ENCODE assay signal across 22 mouse cellular contexts in the genomic region with DNA sequence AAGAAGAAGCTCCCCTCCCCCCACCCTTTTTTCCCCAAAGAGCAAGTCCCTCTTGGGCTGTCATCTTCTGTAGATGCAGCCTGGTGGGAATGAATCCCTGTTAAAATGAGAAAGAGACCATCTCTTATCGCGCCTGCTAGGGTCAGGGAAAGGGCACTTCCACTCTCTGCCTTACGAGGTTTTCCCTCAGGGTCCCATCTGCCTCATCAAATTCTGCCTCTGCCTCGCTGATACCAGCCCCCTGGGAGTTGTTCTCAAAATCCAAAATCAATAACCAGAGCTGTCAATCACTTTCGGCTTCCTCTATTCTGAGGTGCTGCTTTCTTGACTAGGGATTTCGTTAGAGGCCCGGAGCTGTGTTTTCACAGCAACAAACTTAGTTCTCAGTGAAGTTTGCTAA.
DNase-seq lines count a peak whose midpoint lies in the region; ATAC-seq lines count a peak whose summit lies in the region.
"Had no signal": no experiment of that assay in that cellular context is flagged by ENCODE, and none has a peak within 500 bp of the region (broad histone marks: within the 10 kb centered on the region; RNA-seq: fewer than 3 reads in every experiment).

No protein-coding gene starts in this region.

- DNase-seq in embryonic facial prominence, embryonic 14.5 days (ENCODE audit: low spot score): peak; percentile 16
- DNase-seq in embryonic facial prominence, embryonic 10.5 days (ENCODE audit: low spot score): no peak
- DNase-seq in midbrain, embryonic 10.5 days (ENCODE audit: low spot score): peak; percentile 19
- peak; percentile 31 for DNase-seq in embryo, embryonic 10.5 days (ENCODE audit: low spot score)
- peak; percentile 78 for DNase-seq in retina, embryonic 14.5 days (ENCODE audit: low spot score)
- no peak for DNase-seq in left cerebral cortex, adult 8-10 months (ENCODE audit: low spot score in 2 of 2)
- DNase-seq: adrenal gland, postnatal 14 days; cerebellum, adult 11-12 months; cerebellum, adult 9-10 months; cerebellum, postnatal 25 days; forebrain, postnatal 0 days; gastrocnemius, postnatal 14 days; heart, postnatal 10 days; heart, postnatal 4 days had no signal

- no peaks in the 10 kb centered on the region for H3K27me3 ChIP-seq in embryonic facial prominence, embryonic 14.5 days (replicated peaks; ENCODE audit: control insufficient read depth, insufficient read depth, low read length)
- no peaks in the 10 kb centered on the region for H3K27me3 ChIP-seq in embryonic facial prominence, embryonic 10.5 days (replicated peaks; ENCODE audit: low read depth, poor library complexity, severe bottlenecking)
- no peaks in the 10 kb centered on the region for H3K27me3 ChIP-seq in midbrain, embryonic 10.5 days (ENCODE audit: low read depth, poor library complexity, severe bottlenecking)
- no peaks in the 10 kb centered on the region for H3K27me3 ChIP-seq in midbrain, embryonic 16.5 days (ENCODE audit: control insufficient read depth, insufficient read depth, low read depth, low read length)
- H3K27me3 ChIP-seq: embryonic facial prominence, embryonic 13.5 days; forebrain, embryonic 13.5 days; hindbrain, embryonic 15.5 days; Patski had no signal

- peak; percentile 68 for ATAC-seq in embryonic facial prominence, embryonic 14.5 days (ENCODE audit: low read depth)
- ATAC-seq in midbrain, embryonic 16.5 days: no peak
- ATAC-seq: activated CD4-positive, CD25-positive, alpha-beta regulatory T cell, adult 4 months; forebrain, embryonic 13.5 days; forebrain, postnatal 0 days; inflammation-experienced regulatory T-cells, adult 6 months; Patski had no signal

- WGBS in embryonic facial prominence, embryonic 14.5 days: 45% methylated on average over 7 of the region's 7 CpGs
- 46% methylated on average over 7 of the region's 7 CpGs for WGBS in embryonic facial prominence, embryonic 10.5 days
- WGBS in midbrain, embryonic 10.5 days: 58% methylated on average over 7 of the region's 7 CpGs
- 52% methylated on average over 7 of the region's 7 CpGs for WGBS in midbrain, embryonic 16.5 days

- no peak overlapping the region for H3K4me2 ChIP-seq in embryonic facial prominence, embryonic 14.5 days (ENCODE audit: low read depth, low read length)
- no peak overlapping the region for H3K4me2 ChIP-seq in midbrain, embryonic 16.5 days (ENCODE audit: low read length)
- H3K4me2 ChIP-seq: embryonic facial prominence, embryonic 13.5 days; forebrain, embryonic 13.5 days; hindbrain, embryonic 15.5 days had no signal

- no peak overlapping the region for H3K4me3 ChIP-seq in embryonic facial prominence, embryonic 14.5 days (ENCODE audit: low read depth, low read length)
- no peak overlapping the region for H3K4me3 ChIP-seq in embryonic facial prominence, embryonic 10.5 days
- no peak overlapping the region for H3K4me3 ChIP-seq in midbrain, embryonic 10.5 days
- H3K4me3 ChIP-seq in midbrain, embryonic 16.5 days (ENCODE audit: low read depth, low read length): no peak overlapping the region
- H3K4me3 ChIP-seq: embryonic facial prominence, embryonic 13.5 days; forebrain, embryonic 13.5 days; heart, embryonic 10.5 days; hindbrain, embryonic 15.5 days had no signal

- no peak overlapping the region for H3K9ac ChIP-seq in embryonic facial prominence, embryonic 14.5 days (ENCODE audit: low read depth, low read length)
- no peak overlapping the region for H3K9ac ChIP-seq in midbrain, embryonic 16.5 days (ENCODE audit: low read depth, low read length)
- H3K9ac ChIP-seq: embryonic facial prominence, embryonic 13.5 days; forebrain, embryonic 13.5 days; forebrain, postnatal 0 days; hindbrain, embryonic 15.5 days had no signal

- H3K27ac ChIP-seq in embryonic facial prominence, embryonic 14.5 days (replicated peaks; ENCODE audit: low read depth, low read length): no peak overlapping the region
- no peak overlapping the region for H3K27ac ChIP-seq in embryonic facial prominence, embryonic 10.5 days (replicated peaks)
- no peak overlapping the region for H3K27ac ChIP-seq in midbrain, embryonic 10.5 days (replicated peaks)
- H3K27ac ChIP-seq in midbrain, embryonic 16.5 days (ENCODE audit: low read length): no peak overlapping the region
- H3K27ac ChIP-seq: embryonic facial prominence, embryonic 13.5 days; forebrain, embryonic 13.5 days; heart, embryonic 10.5 days; hindbrain, embryonic 15.5 days had no signal

- no peaks in the 10 kb centered on the region for H3K4me1 ChIP-seq in embryonic facial prominence, embryonic 14.5 days (ENCODE audit: control insufficient read depth, insufficient read depth, low read length)
- H3K4me1 ChIP-seq in embryonic facial prominence, embryonic 10.5 days: no peaks in the 10 kb centered on the region
- no peaks in the 10 kb centered on the region for H3K4me1 ChIP-seq in midbrain, embryonic 10.5 days
- H3K4me1 ChIP-seq in midbrain, embryonic 16.5 days (ENCODE audit: control insufficient read depth, insufficient read depth, low read length): no peaks in the 10 kb centered on the region
- H3K4me1 ChIP-seq: embryonic facial prominence, embryonic 13.5 days; forebrain, embryonic 13.5 days; hindbrain, embryonic 15.5 days had no signal

- no peaks in the 10 kb centered on the region for H3K9me3 ChIP-seq in embryonic facial prominence, embryonic 14.5 days (ENCODE audit: control insufficient read depth, low read length)
- H3K9me3 ChIP-seq in embryonic facial prominence, embryonic 10.5 days: no peaks in the 10 kb centered on the region
- H3K9me3 ChIP-seq in midbrain, embryonic 10.5 days (replicated peaks): no peaks in the 10 kb centered on the region
- H3K9me3 ChIP-seq in midbrain, embryonic 16.5 days (replicated peaks; ENCODE audit: control insufficient read depth, low read length, poor library complexity, severe bottlenecking): no peaks in the 10 kb centered on the region
- H3K9me3 ChIP-seq: embryonic facial prominence, embryonic 13.5 days; forebrain, embryonic 13.5 days; heart, embryonic 10.5 days; hindbrain, embryonic 15.5 days had no signal

- H3K36me3 ChIP-seq in embryonic facial prominence, embryonic 14.5 days (ENCODE audit: control insufficient read depth, insufficient read depth, low read length): no peaks in the 10 kb centered on the region
- no peaks in the 10 kb centered on the region for H3K36me3 ChIP-seq in embryonic facial prominence, embryonic 10.5 days (replicated peaks)
- no peaks in the 10 kb centered on the region for H3K36me3 ChIP-seq in midbrain, embryonic 10.5 days
- H3K36me3 ChIP-seq in midbrain, embryonic 16.5 days (ENCODE audit: control insufficient read depth, insufficient read depth, low read length): no peaks in the 10 kb centered on the region
- H3K36me3 ChIP-seq: embryonic facial prominence, embryonic 13.5 days; heart, embryonic 10.5 days; hindbrain, embryonic 15.5 days had no signal

Comparison
In these comparisons a context has a peak if more than half of its experiments do, and no peak if none do; other contexts are left out.
1. DNase-seq: peak in embryonic facial prominence, embryonic 14.5 days (single experiment), midbrain, embryonic 10.5 days (single experiment), embryo, embryonic 10.5 days (single experiment) and retina, embryonic 14.5 days (single experiment); none in embryonic facial prominence, embryonic 10.5 days (single experiment) and left cerebral cortex, adult 8-10 months (0 of 2).